Mouse (Mus musculus): Measurements from ENCODE around the gene Tgtp2. TPM values are rescaled to one million over a fixed set of nuclear protein-coding genes. Genes with fewer than 3 reads are reported as not detected.
"Not testable (repeated sequence)": the region's sequence is repeated elsewhere in the genome, so short reads cannot be mapped to it uniquely, and the experiment has no call there.

Gene Tgtp2
- not detected in 2 replicates for polyA plus RNA-seq (2016; fragmentation: Nextera tagmentation; extraction: Ambion mirVana)

DNA sequence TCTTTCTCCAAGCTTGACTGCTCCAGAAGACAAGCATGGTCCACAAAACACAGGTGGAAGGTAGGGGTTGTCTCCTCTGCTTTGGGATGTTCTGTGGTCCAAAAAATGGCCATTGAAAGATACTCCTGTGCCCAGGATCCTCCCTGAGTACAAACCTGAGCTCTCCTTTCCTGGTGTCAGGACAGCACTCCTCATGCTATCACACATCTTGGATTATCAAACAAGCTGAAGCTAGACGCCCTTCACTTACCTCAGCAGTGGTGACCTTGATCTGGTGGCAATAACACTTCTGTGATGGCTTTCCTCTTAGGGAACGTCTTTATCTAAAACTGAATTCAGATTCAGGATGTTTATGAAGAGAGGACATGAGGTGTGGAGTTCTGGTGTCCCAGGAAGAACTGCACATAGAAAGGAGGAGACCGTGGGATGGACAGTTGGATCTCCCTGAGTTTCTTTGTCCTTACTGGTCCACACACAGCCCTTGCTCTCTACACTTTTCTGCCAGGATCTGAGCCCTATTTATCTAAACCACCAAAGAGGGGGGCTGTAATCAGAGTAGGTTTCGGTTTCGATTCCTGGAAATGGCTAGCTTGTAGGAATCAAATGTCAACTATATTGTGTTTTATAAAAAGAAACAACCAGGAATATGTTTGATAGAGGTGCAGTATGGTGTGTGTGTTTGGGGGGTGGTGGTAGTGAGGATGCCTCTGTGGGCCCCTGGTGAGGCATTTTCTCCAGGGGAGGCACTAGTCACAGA is at the start of gene Tgtp2:
Gene Tgtp2 (minus strand): TSS at position 494 of the 757 bp plus-strand sequence.
- not testable (repeated sequence) for H3K9me3 ChIP-seq (replicated peaks); H3K4me1 ChIP-seq (replicated peaks); H3K9ac ChIP-seq; H3K27me3 ChIP-seq (replicated peaks); H3K27ac ChIP-seq (ENCODE audit: poor library complexity, severe bottlenecking); H3K4me3 ChIP-seq; H3K4me2 ChIP-seq; H3K36me3 ChIP-seq; ATAC-seq (ENCODE audit: insufficient number of reproducible peaks, low FRiP score)
- WGBS, result 60% methylated on average over 5 of the region's 5 CpGs

DNA sequence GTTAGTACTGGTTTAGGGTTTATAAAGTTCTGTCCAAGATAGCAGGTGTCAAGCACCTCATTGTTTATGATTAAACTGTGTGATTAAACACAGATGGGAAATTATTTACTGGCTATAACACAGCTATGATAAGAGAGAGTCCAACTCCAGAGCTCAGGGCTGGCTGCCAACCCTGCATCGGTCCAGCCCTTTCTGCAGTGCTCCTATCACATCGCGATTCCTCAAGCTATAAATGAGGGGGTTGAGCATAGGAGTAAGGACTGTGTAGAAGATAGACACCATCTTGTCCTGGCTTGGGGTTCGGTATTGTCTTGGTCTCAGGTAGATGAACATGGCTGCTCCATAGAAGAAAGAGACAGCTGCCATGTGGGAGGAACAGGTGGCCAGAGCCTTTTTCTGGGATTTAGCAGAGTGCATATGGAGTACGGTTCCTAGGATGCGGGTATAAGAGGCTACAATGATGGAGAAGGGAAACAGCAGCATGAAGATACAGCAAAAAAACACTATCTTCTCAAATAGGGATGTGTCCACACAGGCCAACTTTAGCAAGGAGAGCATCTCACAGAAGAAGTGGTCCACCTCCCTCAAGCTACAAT is 48.7 kb upstream of the Tgtp2 start:
- Histone ChIP-seq H3K27ac (ENCODE audit: poor library complexity, severe bottlenecking) (no peak overlapping the region), H3K9me3 (replicated peaks) (no peaks in the 10 kb centered on the region), H3K4me3 (no peak overlapping the region), H3K9ac (no peak overlapping the region), H3K4me1 (replicated peaks) (no peaks in the 10 kb centered on the region), H3K36me3 (no peaks in the 10 kb centered on the region), H3K4me2 (no peak overlapping the region), H3K27me3 (replicated peaks) (no peaks in the 10 kb centered on the region)
- no peak for ATAC-seq (ENCODE audit: insufficient number of reproducible peaks, low FRiP score)
- WGBS, result 65% methylated on average over 6 of the region's 6 CpGs

DNA sequence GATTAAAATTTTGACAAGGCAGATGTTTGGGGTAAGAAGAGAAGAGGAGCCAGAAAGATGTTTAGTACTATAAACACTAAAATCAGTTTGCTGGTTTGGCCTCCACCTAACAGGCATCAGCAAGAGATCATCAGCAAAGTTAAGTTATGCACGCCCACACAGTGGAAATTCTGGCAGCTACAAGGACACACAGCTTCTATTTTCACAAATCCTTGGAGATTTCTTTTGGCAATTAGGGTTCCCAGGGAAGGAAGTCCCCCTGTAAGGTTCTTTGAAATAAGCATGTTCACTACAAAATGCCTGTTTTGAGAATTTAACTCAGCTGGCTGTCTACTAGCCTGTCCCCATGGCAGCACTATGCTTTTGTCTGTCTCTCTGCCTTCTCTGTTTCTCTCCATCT is 47.0 kb upstream of the Tgtp2 start:
- ATAC-seq (ENCODE audit: insufficient number of reproducible peaks, low FRiP score), result no peak
- no peak overlapping the region for H3K4me3 ChIP-seq
- no peak overlapping the region for H3K4me2 ChIP-seq
- no peaks in the 10 kb centered on the region for H3K9me3 ChIP-seq (replicated peaks)
- H3K27ac ChIP-seq (ENCODE audit: poor library complexity, severe bottlenecking), result no peak overlapping the region
- 59% methylated on average over 1 of the region's 1 CpGs for WGBS
- H3K9ac ChIP-seq, result no peak overlapping the region
- H3K36me3 ChIP-seq, result no peaks in the 10 kb centered on the region
- H3K4me1 ChIP-seq (replicated peaks), result no peaks in the 10 kb centered on the region
- H3K27me3 ChIP-seq (replicated peaks), result no peaks in the 10 kb centered on the region

DNA sequence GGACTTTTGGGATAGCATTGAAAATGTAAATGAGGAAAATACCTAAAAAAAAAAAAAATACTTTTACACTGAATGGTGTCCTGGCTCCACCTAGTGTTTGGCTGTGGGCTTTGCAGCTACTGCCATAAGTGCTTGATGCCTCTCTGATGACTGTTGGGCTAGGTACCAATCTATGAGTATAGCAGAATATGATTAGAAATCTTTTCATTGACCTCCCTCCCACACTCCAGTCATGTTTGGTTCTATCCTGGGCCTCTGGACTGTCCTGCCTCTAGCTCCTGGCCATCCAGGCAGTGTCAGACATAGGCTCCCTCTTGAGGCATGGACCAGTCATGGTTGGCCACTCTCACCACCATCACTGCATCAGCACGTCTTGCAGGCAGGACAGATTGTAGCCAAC is 44.8 kb upstream of the Tgtp2 start:
- H3K27ac ChIP-seq (ENCODE audit: poor library complexity, severe bottlenecking), result no peak overlapping the region
- H3K9me3 ChIP-seq (replicated peaks), result no peaks in the 10 kb centered on the region
- no peak overlapping the region for H3K4me3 ChIP-seq
- H3K4me2 ChIP-seq, result no peak overlapping the region
- no peaks in the 10 kb centered on the region for H3K27me3 ChIP-seq (replicated peaks)
- H3K36me3 ChIP-seq, result no peaks in the 10 kb centered on the region
- 25% methylated on average over 1 of the region's 1 CpGs for WGBS
- ATAC-seq (ENCODE audit: insufficient number of reproducible peaks, low FRiP score), result no peak
- no peak overlapping the region for H3K9ac ChIP-seq
- no peaks in the 10 kb centered on the region for H3K4me1 ChIP-seq (replicated peaks)

DNA sequence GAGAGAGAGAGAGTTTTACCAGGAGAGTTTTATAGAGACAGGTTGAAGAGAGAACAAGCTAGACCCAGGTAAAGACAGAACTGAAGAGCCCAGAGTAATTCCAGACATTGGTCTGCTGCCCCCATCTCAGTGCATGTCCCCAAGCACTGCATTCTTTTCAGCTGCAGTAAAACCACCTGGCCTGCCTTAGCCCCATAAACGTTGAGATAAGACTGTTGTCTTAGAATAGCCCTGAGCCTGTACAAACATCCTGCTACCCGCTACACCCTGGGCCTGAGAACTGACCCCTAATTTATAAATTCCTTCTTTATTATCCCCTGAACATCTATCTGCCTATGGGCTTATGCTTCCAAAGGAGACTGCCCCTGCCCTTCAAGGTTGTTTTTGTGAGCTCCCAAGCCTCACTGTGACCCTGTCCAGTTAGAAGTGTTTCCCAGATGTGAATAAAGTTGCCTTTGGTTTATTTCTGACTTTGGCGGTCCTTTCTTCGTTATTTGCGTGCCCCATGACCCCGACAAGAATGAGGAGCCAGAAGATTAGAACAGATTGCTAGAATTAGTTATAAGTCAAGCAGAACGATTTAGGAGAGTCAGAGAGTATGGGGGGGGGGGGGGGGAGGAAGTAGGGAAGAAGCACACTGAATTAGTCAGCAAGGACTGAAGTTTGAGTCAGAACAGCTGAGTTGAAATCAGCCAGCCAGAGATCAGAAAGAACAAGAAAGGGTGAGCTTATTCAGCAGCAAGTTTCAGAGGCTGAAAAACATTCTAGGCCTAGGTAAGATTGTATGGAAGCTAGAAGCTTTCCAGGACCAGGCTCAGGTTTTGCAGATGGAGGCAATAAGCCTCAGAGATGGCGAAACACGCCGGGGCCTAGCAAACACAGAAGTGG is 43.9 kb upstream of the Tgtp2 start:
- WGBS, result 64% methylated on average over 10 of the region's 10 CpGs
- H3K4me3 ChIP-seq, result no peak overlapping the region
- no peak overlapping the region for H3K27ac ChIP-seq (ENCODE audit: poor library complexity, severe bottlenecking)
- H3K9me3 ChIP-seq (replicated peaks), result no peaks in the 10 kb centered on the region
- no peak for ATAC-seq (ENCODE audit: insufficient number of reproducible peaks, low FRiP score)
- H3K4me2 ChIP-seq, result no peak overlapping the region
- H3K27me3 ChIP-seq (replicated peaks), result no peaks in the 10 kb centered on the region
- peaks cover 2% of the 10 kb centered on the region; the same call in 1 of the 2 replicates for H3K4me1 ChIP-seq (replicated peaks)
- H3K9ac ChIP-seq, result no peak overlapping the region
- H3K36me3 ChIP-seq, result no peaks in the 10 kb centered on the region

DNA sequence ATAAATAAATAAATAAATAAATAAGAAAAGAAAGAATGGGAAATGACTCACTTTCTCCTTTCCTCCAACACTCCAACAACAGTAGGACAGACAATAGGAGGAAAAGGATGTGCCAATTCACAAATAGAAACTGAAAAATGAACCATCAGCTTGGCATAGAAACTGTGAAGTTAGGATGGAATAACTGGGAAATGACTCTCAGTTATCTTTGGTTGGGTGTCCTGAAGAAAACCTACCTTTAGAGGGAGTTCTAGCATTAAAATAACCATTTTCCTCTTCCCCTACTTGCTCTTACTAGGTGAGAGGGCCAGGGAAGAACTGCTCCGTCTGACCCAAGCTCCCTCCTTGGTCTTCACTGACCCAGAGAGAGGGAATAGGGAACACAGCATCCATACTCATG is 41.7 kb upstream of the Tgtp2 start:
- WGBS, result 77% methylated on average over 1 of the region's 1 CpGs
- Histone ChIP-seq H3K4me1 (replicated peaks) (peaks cover 4% of the 10 kb centered on the region; the same call in 1 of the 2 replicates), H3K9ac (no peak overlapping the region), H3K4me3 (no peak overlapping the region), H3K4me2 (no peak overlapping the region), H3K27me3 (replicated peaks) (no peaks in the 10 kb centered on the region), H3K27ac (ENCODE audit: poor library complexity, severe bottlenecking) (no peak overlapping the region), H3K36me3 (no peaks in the 10 kb centered on the region), H3K9me3 (replicated peaks) (no peaks in the 10 kb centered on the region)
- no peak for ATAC-seq (ENCODE audit: insufficient number of reproducible peaks, low FRiP score)

DNA sequence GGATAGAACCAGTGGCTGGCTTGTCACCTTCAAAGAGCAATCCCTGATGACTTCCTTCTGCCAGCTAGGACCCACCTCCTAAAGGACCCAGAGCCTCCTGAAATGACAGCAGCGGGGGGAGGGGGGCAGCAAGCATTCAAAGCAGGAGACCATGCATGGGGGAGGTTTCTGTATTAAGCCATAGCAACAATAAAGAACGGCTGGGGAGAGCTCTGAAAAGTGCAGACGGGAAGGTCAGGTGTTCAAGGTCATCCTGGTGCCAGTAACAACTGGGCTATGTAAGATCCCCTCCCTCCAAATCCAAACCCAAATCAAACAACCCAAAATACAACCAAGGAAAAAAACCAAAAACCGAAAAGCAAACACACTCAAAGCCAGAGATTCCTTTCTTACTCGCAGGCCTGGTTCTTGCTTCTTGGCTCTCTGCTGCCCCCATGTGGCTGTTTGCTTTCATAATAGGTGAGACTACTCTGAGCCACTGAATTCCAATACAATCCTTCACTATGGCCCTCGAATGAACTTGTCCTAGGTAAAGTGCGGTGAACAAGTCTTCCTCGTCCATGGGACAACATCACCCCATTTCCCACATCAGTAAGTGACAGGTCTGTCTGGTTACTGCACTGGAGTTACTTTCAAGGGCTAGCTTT is 39.2 kb upstream of the Tgtp2 start:
- 14% methylated on average over 8 of the region's 8 CpGs for WGBS
- no peak for ATAC-seq (ENCODE audit: insufficient number of reproducible peaks, low FRiP score)
- H3K4me2 ChIP-seq, result peak overlapping the region; percentile 27; the same call in 1 of the 2 replicates

DNA sequence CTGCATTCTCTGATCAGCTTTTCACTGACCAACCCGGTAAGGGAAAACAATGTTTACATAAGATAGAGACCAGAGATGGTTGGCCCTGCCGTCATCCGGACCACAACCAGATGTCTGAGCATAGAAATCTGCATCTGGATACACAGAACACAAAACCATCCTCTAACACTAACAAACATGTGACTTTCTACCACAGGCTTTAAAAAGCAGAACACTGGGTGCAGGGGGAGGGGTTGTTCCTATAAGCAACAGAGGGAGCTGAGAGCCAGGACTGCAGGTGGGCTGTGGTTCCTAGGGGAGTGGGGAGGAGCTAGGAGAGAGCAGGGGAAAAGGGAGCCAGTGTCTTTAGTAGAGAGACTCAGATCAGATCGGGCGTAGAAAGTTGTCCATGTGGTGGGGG is 37.5 kb upstream of the Tgtp2 start:
- no peaks in the 10 kb centered on the region for H3K36me3 ChIP-seq
- no peaks in the 10 kb centered on the region for H3K27me3 ChIP-seq (replicated peaks)
- no peak overlapping the region for H3K4me2 ChIP-seq
- H3K9me3 ChIP-seq (replicated peaks), result no peaks in the 10 kb centered on the region
- WGBS, result 37% methylated on average over 5 of the region's 5 CpGs
- H3K9ac ChIP-seq, result no peak overlapping the region
- no peak overlapping the region for H3K27ac ChIP-seq (ENCODE audit: poor library complexity, severe bottlenecking)
- H3K4me1 ChIP-seq (replicated peaks), result peaks cover 4% of the 10 kb centered on the region; the same call in 1 of the 2 replicates
- no peak overlapping the region for H3K4me3 ChIP-seq
- ATAC-seq (ENCODE audit: insufficient number of reproducible peaks, low FRiP score), result no peak

More for the DNA sequence above, 39.2 kb upstream of the Tgtp2 start:
- Histone ChIP-seq H3K27ac (ENCODE audit: poor library complexity, severe bottlenecking) (no peak overlapping the region), H3K4me3 (no peak overlapping the region), H3K4me1 (replicated peaks) (peaks cover 4% of the 10 kb centered on the region; the same call in 1 of the 2 replicates), H3K27me3 (replicated peaks) (no peaks in the 10 kb centered on the region), H3K9me3 (replicated peaks) (no peaks in the 10 kb centered on the region), H3K36me3 (no peaks in the 10 kb centered on the region), H3K9ac (no peak overlapping the region)

DNA sequence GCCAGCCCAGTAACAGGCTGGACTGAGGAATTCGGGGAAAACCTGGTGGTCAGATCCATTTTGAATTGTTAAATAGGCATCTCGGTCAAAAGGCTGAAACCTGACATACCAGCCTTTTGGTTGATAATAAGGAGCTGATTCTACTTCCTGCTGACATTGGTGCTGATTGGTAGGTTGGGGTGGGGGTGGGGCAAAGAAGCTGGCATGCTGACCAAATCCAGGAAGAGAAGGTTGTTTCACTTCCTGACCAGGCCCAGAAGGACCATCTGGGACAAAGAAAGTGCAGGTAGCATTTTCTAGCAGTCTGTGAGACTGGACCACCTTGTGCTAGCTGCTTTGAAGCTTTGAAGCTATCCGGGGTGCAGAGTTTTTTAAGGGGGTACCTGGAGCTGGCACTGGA is 36.4 kb upstream of the Tgtp2 start:
- no peaks in the 10 kb centered on the region for H3K9me3 ChIP-seq (replicated peaks)
- H3K27me3 ChIP-seq (replicated peaks), result no peaks in the 10 kb centered on the region
- 68% methylated on average over 3 of the region's 3 CpGs for WGBS
- peaks cover 4% of the 10 kb centered on the region; the same call in 1 of the 2 replicates for H3K4me1 ChIP-seq (replicated peaks)
- no peak for ATAC-seq (ENCODE audit: insufficient number of reproducible peaks, low FRiP score)
- no peak overlapping the region for H3K4me3 ChIP-seq
- no peak overlapping the region for H3K4me2 ChIP-seq
- H3K36me3 ChIP-seq, result no peaks in the 10 kb centered on the region
- no peak overlapping the region for H3K27ac ChIP-seq (ENCODE audit: poor library complexity, severe bottlenecking)
- H3K9ac ChIP-seq, result no peak overlapping the region

DNA sequence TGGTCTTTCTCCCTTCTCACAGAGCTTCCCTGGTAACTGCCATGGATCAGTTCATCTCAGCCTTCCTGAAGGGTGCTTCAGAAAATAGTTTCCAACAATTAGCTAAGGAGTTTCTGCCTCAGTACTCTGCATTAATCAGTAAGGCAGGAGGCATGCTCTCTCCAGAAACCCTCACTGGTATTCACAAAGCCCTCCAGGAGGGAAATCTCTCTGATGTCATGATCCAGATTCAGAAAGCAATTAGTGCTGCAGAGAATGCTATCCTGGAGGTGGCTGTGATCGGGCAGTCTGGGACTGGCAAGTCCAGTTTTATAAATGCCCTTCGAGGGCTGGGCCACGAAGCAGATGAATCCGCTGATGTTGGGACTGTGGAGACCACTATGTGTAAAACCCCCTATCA is 31.4 kb upstream of the Tgtp2 start:
- ATAC-seq (ENCODE audit: insufficient number of reproducible peaks, low FRiP score), result no peak
- no peak overlapping the region for H3K27ac ChIP-seq (ENCODE audit: poor library complexity, severe bottlenecking)
- WGBS, result 86% methylated on average over 4 of the region's 4 CpGs

More for the DNA sequence above, 31.4 kb upstream of the Tgtp2 start:
- Histone ChIP-seq H3K4me1 (replicated peaks) (no peaks in the 10 kb centered on the region), H3K27me3 (replicated peaks) (no peaks in the 10 kb centered on the region), H3K9ac (no peak overlapping the region), H3K4me2 (no peak overlapping the region), H3K9me3 (replicated peaks) (no peaks in the 10 kb centered on the region), H3K4me3 (no peak overlapping the region), H3K36me3 (no peaks in the 10 kb centered on the region)

Data from heart, embryonic 12.5 days (tissue).